Mouse (Mus musculus) heart, postnatal 0 days (tissue): ENCODE results near the gene Rd3l.

Experiments
- CTCF ChIP-seq: IDR thresholded peaks from 2 replicates; pipeline ENCODE4 v1.5.1; 2016; ENCODE audit warnings: antibody characterized with exemption, control low read depth, low read depth
- EP300 ChIP-seq: IDR thresholded peaks from 2 replicates; pipeline ENCODE4 v1.6.1; 2016; ENCODE audit warnings: antibody characterized with exemption, low read depth

- TF ChIP-seq CTCF (no peak), EP300 (no peak)
Measured at GRCm38 (mm10) chr12:112025907-112026645, 45.0 kb upstream of the Rd3l start.
